Mouse (Mus musculus) spleen, adult 2 months (tissue): ENCODE measurements around the gene Kir3dl1.
"Not testable (repeated sequence)": the region's sequence is repeated elsewhere in the genome, so short reads cannot be mapped to it uniquely, and the experiment has no call there.

ENCODE experiments used
- CTCF ChIP-seq: fragments of 200-500 bp; IDR thresholded peaks from 2 replicates; pipeline ENCODE4 v1.5.1; 2011; ENCODE audit warnings: mild to moderate bottlenecking, inconsistent platforms; ENCODE audit not compliant: insufficient read depth, insufficient read length, insufficient replicate concordance; ENCODE audit errors: extremely low read depth
- POLR2A ChIP-seq: fragments of 200-500 bp; IDR thresholded peaks from 2 replicates; pipeline ENCODE4 v1.6.1; 2011; ENCODE audit warnings: low read depth, low read length, inconsistent platforms

- TF ChIP-seq CTCF, POLR2A: not testable (repeated sequence)
Observed at GRCm38 (mm10) chrX:136543956-136544355, 26.2 kb downstream of the Kir3dl1 start, which contains the start of gene Kir3dl2.
